Mouse (Mus musculus) embryonic facial prominence, embryonic 12.5 days (tissue): ENCODE measurements around the gene Bcl2l14. TPM values are rescaled to one million over a fixed set of nuclear protein-coding genes. Genes with fewer than 3 reads are reported as not detected.

ENCODE experiments used
- ATAC-seq: fragments of 200-750 bp; cut with Nextera tagmentation; 2 replicates; pipeline ENCODE4 v1.8.0; 2017; ENCODE audit not compliant: insufficient number of reproducible peaks, insufficient read depth, low FRiP score, low TSS enrichment
- H3K27ac ChIP-seq: fragments of 300-500 bp; sonication (generic); 2 replicates; pipeline ENCODE4 v1.5.1; 2016; ENCODE audit warnings: mild to moderate bottlenecking
- H3K27me3 ChIP-seq: fragments of 300-500 bp; sonication (generic); 2 replicates; pipeline ENCODE4 v1.6.1; 2016; ENCODE audit warnings: mild to moderate bottlenecking, moderate library complexity
- H3K36me3 ChIP-seq: fragments of 300-500 bp; sonication (generic); 2 replicates; pipeline ENCODE4 v1.6.1; 2016; ENCODE audit warnings: mild to moderate bottlenecking
- H3K4me1 ChIP-seq: fragments of 300-500 bp; sonication (generic); 2 replicates; pipeline ENCODE4 v1.6.1; 2016
- H3K4me2 ChIP-seq: fragments of 300-500 bp; sonication (generic); replicated peaks from 2 replicates; pipeline ENCODE4 v1.6.1; 2016; ENCODE audit warnings: mild to moderate bottlenecking, moderate library complexity
- H3K4me3 ChIP-seq: fragments of 300-500 bp; sonication (generic); 2 replicates; pipeline ENCODE4 v1.5.1; 2016; ENCODE audit warnings: mild to moderate bottlenecking
- H3K9ac ChIP-seq: fragments of 300-500 bp; sonication (generic); 2 replicates; pipeline ENCODE4 v1.6.1; 2016; ENCODE audit warnings: mild to moderate bottlenecking, moderate library complexity
- H3K9me3 ChIP-seq: fragments of 300-500 bp; sonication (generic); 2 replicates; pipeline ENCODE4 v1.6.1; 2016; ENCODE audit warnings: mild to moderate bottlenecking, moderate library complexity
- WGBS: fragments of 180-500 bp; shearing (Covaris S2); methylation state at CpG from one replicate; pipeline ENCODE4 v1.1.7; 2016; 5-methylcytosine and 5-hydroxymethylcytosine counted together
- polyA plus RNA-seq: library from polyadenylated mRNA; unstranded; fragments of >200 nt; fragmentation: Nextera tagmentation; extraction: Ambion mirVana; gene quantifications from 2 replicates; pipeline ENCODE4 v1.2.1, GENCODE M21; 2016

Gene Bcl2l14
- polyA plus RNA-seq, 1 experiment from 2014 or later = 0.88 TPM

GRCm38 (mm10) chr6:134413706-134414531 is 17.8 kb downstream of the Bcl2l14 start:
- 63% methylated on average over 18 of the region's 18 CpGs for WGBS
- Histone ChIP-seq H3K4me3 (no peak overlapping the region), H3K9me3 (no peaks in the 10 kb centered on the region), H3K4me1 (no peaks in the 10 kb centered on the region), H3K27me3 (no peaks in the 10 kb centered on the region), H3K4me2 (no peak overlapping the region), H3K9ac (no peak overlapping the region), H3K36me3 (no peaks in the 10 kb centered on the region), H3K27ac (no peak overlapping the region)
- ATAC-seq = no peak

- WGBS = 52% methylated on average over 4 of the region's 4 CpGs
- Histone ChIP-seq H3K9ac (no peak overlapping the region), H3K27ac (no peak overlapping the region)
Observed at GRCm38 (mm10) chr6:134414532-134414883, 18.4 kb downstream of the Bcl2l14 start.

GRCm38 (mm10) chr6:134416556-134417105 is 20.5 kb downstream of the Bcl2l14 start:
- H3K36me3 ChIP-seq = no peaks in the 10 kb centered on the region
- no peak overlapping the region for H3K27ac ChIP-seq
- H3K4me3 ChIP-seq = no peak overlapping the region
- no peaks in the 10 kb centered on the region for H3K9me3 ChIP-seq
- 45% methylated on average over 3 of the region's 3 CpGs for WGBS
- H3K9ac ChIP-seq = no peak overlapping the region
- H3K27me3 ChIP-seq = no peaks in the 10 kb centered on the region
- no peak for ATAC-seq
- H3K4me1 ChIP-seq = no peaks in the 10 kb centered on the region
- no peak overlapping the region for H3K4me2 ChIP-seq

More at GRCm38 (mm10) chr6:134414532-134414883, 18.4 kb downstream of the Bcl2l14 start:
- H3K9me3 ChIP-seq = no peaks in the 10 kb centered on the region
- H3K4me1 ChIP-seq = no peaks in the 10 kb centered on the region
- H3K27me3 ChIP-seq = no peaks in the 10 kb centered on the region
- H3K4me3 ChIP-seq = no peak overlapping the region
- no peaks in the 10 kb centered on the region for H3K36me3 ChIP-seq
- no peak overlapping the region for H3K4me2 ChIP-seq
- no peak for ATAC-seq

GRCm38 (mm10) chr6:134417886-134418285 is 21.8 kb downstream of the Bcl2l14 start:
- 73% methylated on average over 3 of the region's 3 CpGs for WGBS
- no peak for ATAC-seq
- no peak overlapping the region for H3K27ac ChIP-seq
- no peaks in the 10 kb centered on the region for H3K4me1 ChIP-seq
- no peaks in the 10 kb centered on the region for H3K36me3 ChIP-seq
- no peaks in the 10 kb centered on the region for H3K27me3 ChIP-seq
- H3K9me3 ChIP-seq = no peaks in the 10 kb centered on the region
- H3K4me3 ChIP-seq = no peak overlapping the region
- H3K4me2 ChIP-seq = no peak overlapping the region
- H3K9ac ChIP-seq = no peak overlapping the region

GRCm38 (mm10) chr6:134420375-134420774 is 24.3 kb downstream of the Bcl2l14 start:
- Histone ChIP-seq H3K4me3 (no peak overlapping the region), H3K27ac (no peak overlapping the region), H3K9ac (no peak overlapping the region), H3K27me3 (0 out of 2 replicates have a peak, but pooled peaks cover 4% of the 10 kb centered on the region), H3K4me2 (no peak overlapping the region), H3K9me3 (no peaks in the 10 kb centered on the region), H3K36me3 (no peaks in the 10 kb centered on the region), H3K4me1 (peaks cover 1% of the 10 kb centered on the region; the same call in 1 of the 2 replicates)
- 82% methylated on average over 8 of the region's 8 CpGs for WGBS
- no peak for ATAC-seq

GRCm38 (mm10) chr6:134421921-134422320 is 25.8 kb downstream of the Bcl2l14 start:
- no peak overlapping the region for H3K4me2 ChIP-seq
- H3K4me3 ChIP-seq = no peak overlapping the region
- no peak for ATAC-seq
- WGBS = 86% methylated on average over 6 of the region's 6 CpGs
- peaks cover 3% of the 10 kb centered on the region; the same call in 1 of the 2 replicates for H3K4me1 ChIP-seq
- H3K9me3 ChIP-seq = no peaks in the 10 kb centered on the region
- H3K27me3 ChIP-seq = 0 out of 2 replicates have a peak, but pooled peaks cover 4% of the 10 kb centered on the region
- no peak overlapping the region for H3K9ac ChIP-seq
- no peaks in the 10 kb centered on the region for H3K36me3 ChIP-seq
- H3K27ac ChIP-seq = no peak overlapping the region

- Histone ChIP-seq H3K4me3 (no peak overlapping the region), H3K4me2 (peak overlapping the region; percentile 27), H3K27ac (no peak overlapping the region), H3K4me1 (peaks cover 15% of the 10 kb centered on the region), H3K9ac (no peak overlapping the region), H3K36me3 (no peaks in the 10 kb centered on the region), H3K9me3 (no peaks in the 10 kb centered on the region), H3K27me3 (0 out of 2 replicates have a peak, but pooled peaks cover 4% of the 10 kb centered on the region)
- ATAC-seq = peak; percentile 57; the same call in 1 of the 2 replicates
- 30% methylated on average over 11 of the region's 11 CpGs for WGBS
Observed at GRCm38 (mm10) chr6:134425216-134425717, 29.1 kb downstream of the Bcl2l14 start.

- ATAC-seq = no peak
- H3K27ac ChIP-seq = no peak overlapping the region
- H3K36me3 ChIP-seq = no peaks in the 10 kb centered on the region
- no peak overlapping the region for H3K9ac ChIP-seq
- no peaks in the 10 kb centered on the region for H3K9me3 ChIP-seq
- H3K27me3 ChIP-seq = 0 out of 2 replicates have a peak, but pooled peaks cover 4% of the 10 kb centered on the region
- peaks cover 15% of the 10 kb centered on the region for H3K4me1 ChIP-seq
- no peak overlapping the region for H3K4me3 ChIP-seq
- no peak overlapping the region for H3K4me2 ChIP-seq
- 75% methylated on average over 3 of the region's 3 CpGs for WGBS
Observed at GRCm38 (mm10) chr6:134427165-134427564, 31.0 kb downstream of the Bcl2l14 start.

GRCm38 (mm10) chr6:134428455-134428854 is 32.3 kb downstream of the Bcl2l14 start:
- H3K4me3 ChIP-seq = no peak overlapping the region
- H3K4me2 ChIP-seq = no peak overlapping the region
- 0 out of 2 replicates have a peak, but pooled peaks cover 4% of the 10 kb centered on the region for H3K27me3 ChIP-seq
- peak overlapping the region; percentile 66 for H3K27ac ChIP-seq
- ATAC-seq = no peak
- WGBS = 36% methylated on average over 5 of the region's 5 CpGs
- no peaks in the 10 kb centered on the region for H3K9me3 ChIP-seq
- H3K9ac ChIP-seq = no peak overlapping the region
- H3K4me1 ChIP-seq = peaks cover 15% of the 10 kb centered on the region
- no peaks in the 10 kb centered on the region for H3K36me3 ChIP-seq

- no peaks in the 10 kb centered on the region for H3K27me3 ChIP-seq
- ATAC-seq = no peak
- no peaks in the 10 kb centered on the region for H3K9me3 ChIP-seq
- H3K36me3 ChIP-seq = no peaks in the 10 kb centered on the region
- peaks cover 17% of the 10 kb centered on the region for H3K4me1 ChIP-seq
- WGBS = 76% methylated on average over 9 of the region's 9 CpGs
- H3K4me2 ChIP-seq = no peak overlapping the region
- H3K4me3 ChIP-seq = no peak overlapping the region
- no peak overlapping the region for H3K9ac ChIP-seq
- H3K27ac ChIP-seq = no peak overlapping the region
Observed at GRCm38 (mm10) chr6:134430161-134430799, 34.2 kb downstream of the Bcl2l14 start.

GRCm38 (mm10) chr6:134431583-134431982 is 35.5 kb downstream of the Bcl2l14 start:
- Histone ChIP-seq H3K9ac (no peak overlapping the region), H3K27ac (no peak overlapping the region), H3K36me3 (no peaks in the 10 kb centered on the region), H3K4me1 (peaks cover 15% of the 10 kb centered on the region; the same call in 1 of the 2 replicates), H3K27me3 (no peaks in the 10 kb centered on the region), H3K4me3 (no peak overlapping the region), H3K4me2 (no peak overlapping the region), H3K9me3 (no peaks in the 10 kb centered on the region)
- no peak for ATAC-seq
- 74% methylated on average over 4 of the region's 4 CpGs for WGBS
